Mouse (Mus musculus) liver, embryonic 14.5 days (tissue): ENCODE measurements around the gene Foxn3. TPM values are rescaled to one million over a fixed set of nuclear protein-coding genes. Genes with fewer than 3 reads are reported as not detected.

Experiments
- ATAC-seq: fragments of 200-750 bp; cut with Nextera tagmentation; 2 replicates; pipeline ENCODE4 v1.8.0; 2017; ENCODE audit warnings: moderate number of reproducible peaks, mild to moderate bottlenecking, moderate library complexity; ENCODE audit not compliant: insufficient read depth
- DNase-seq, 3 experiments: peaks; one replicate each; pipeline ENCODE4 v3.0.0-alpha.2; 2012 to 2013; ENCODE audit warnings: low read depth in 3 of 3, low spot score in 3 of 3
- H3K27ac ChIP-seq: fragments of 300-500 bp; sonication (generic); 2 replicates; pipeline ENCODE4 v1.5.1; 2014; ENCODE audit warnings: moderate library complexity, mild to moderate bottlenecking, control low read depth, inconsistent platforms
- H3K27me3 ChIP-seq: fragments of 300-500 bp; sonication (generic); 2 replicates; pipeline ENCODE4 v1.6.1; 2014; ENCODE audit warnings: mild to moderate bottlenecking, low read length, moderate library complexity; ENCODE audit not compliant: control insufficient read depth, insufficient read depth
- H3K36me3 ChIP-seq: fragments of 300-500 bp; sonication (generic); replicated peaks from 2 replicates; pipeline ENCODE4 v1.6.1; 2014; ENCODE audit warnings: low read depth; ENCODE audit not compliant: control insufficient read depth, insufficient read depth
- H3K4me1 ChIP-seq, 2 experiments: fragments of 200-500 bp in 1 of 2; fragments of 300-500 bp in 1 of 2; sonication (generic) in 1 of 2; replicated peaks; 2 replicates each; pipeline ENCODE4 v1.6.1; 2012 to 2014; ENCODE audit warnings: antibody characterized with exemption in 1 of 2, inconsistent platforms in 1 of 2, low read length in 1 of 2; ENCODE audit not compliant: control insufficient read depth in 2 of 2, insufficient read depth in 2 of 2
- H3K4me2 ChIP-seq: fragments of 300-500 bp; sonication (generic); 2 replicates; pipeline ENCODE4 v1.6.1; 2014; ENCODE audit warnings: low read depth, mild to moderate bottlenecking, control low read depth, moderate library complexity
- H3K4me3 ChIP-seq, 2 experiments: fragments of 200-500 bp in 1 of 2; fragments of 300-500 bp in 1 of 2; sonication (generic) in 1 of 2; 2 replicates each; pipeline ENCODE4 v1.5.1; 2012 to 2014; ENCODE audit warnings: low read depth in 2 of 2, low read length in 2 of 2, mild to moderate bottlenecking in 2 of 2, control low read depth in 1 of 2, inconsistent platforms in 1 of 2, moderate library complexity in 1 of 2; ENCODE audit not compliant: insufficient read depth in 1 of 2
- H3K9ac ChIP-seq: fragments of 300-500 bp; sonication (generic); replicated peaks from 2 replicates; pipeline ENCODE4 v1.6.1; 2014; ENCODE audit warnings: mild to moderate bottlenecking, control low read depth, moderate library complexity
- H3K9me3 ChIP-seq: fragments of 300-500 bp; sonication (generic); 2 replicates; pipeline ENCODE4 v1.6.1; 2016; ENCODE audit warnings: low read length, mixed read lengths; ENCODE audit not compliant: control insufficient read depth
- CTCF ChIP-seq: IDR thresholded peaks from 2 replicates; pipeline ENCODE4 v1.5.1; 2016; ENCODE audit warnings: antibody characterized with exemption, low read depth, control low read depth
- EP300 ChIP-seq: IDR thresholded peaks from 2 replicates; pipeline ENCODE4 v1.6.1; 2016; ENCODE audit warnings: antibody characterized with exemption, low read depth
- WGBS: fragments of 180-500 bp; shearing (Covaris S2); extraction: QIAGEN DNeasy Blood & Tissue Kit; methylation state at CpG from one replicate; pipeline ENCODE4 v1.1.7; 2014; ENCODE audit not compliant: insufficient replicate concordance; 5-methylcytosine and 5-hydroxymethylcytosine counted together
- polyA plus RNA-seq, 2 experiments: library from polyadenylated mRNA; depleted of rRNA in 1 of 2; stranded (reverse) in 1 of 2; unstranded in 1 of 2; fragments of >200 nt; fragmentation: Nextera tagmentation in 1 of 2; extraction: Ambion mirVana in 1 of 2; gene quantifications; 2 replicates each; pipeline versions ENCODE4 v1.2.1 to v1.2.3; 2012 to 2014

The Foxn3 gene
- polyA plus RNA-seq, 2 experiments, result 2.7 to 13.6 TPM

GRCm38 (mm10) chr12:99375878-99376454 lies 187.4 kb downstream of the Foxn3 start:
- Histone ChIP-seq H3K36me3 (no peaks in the 10 kb centered on the region), H3K4me1 (peaks cover 2 to 10% of the 10 kb centered on the region in 2 experiments; a peak in 3 of 4 replicates), H3K9me3 (no peaks in the 10 kb centered on the region), H3K27me3 (no peaks in the 10 kb centered on the region), H3K4me2 (no peak overlapping the region), H3K9ac (no peak overlapping the region), H3K4me3 (no peak overlapping the region), H3K27ac (no peak overlapping the region)
- ATAC-seq (no peak), DNase-seq (no peak)
- TF ChIP-seq CTCF (no peak), EP300 (no peak)
- 77% methylated on average over 8 of the region's 8 CpGs for WGBS

- no peak for TF ChIP-seq EP300
- TF ChIP-seq CTCF, result no peak
- WGBS, result 78% methylated on average over 6 of the region's 6 CpGs
- Histone ChIP-seq H3K4me2 (no peak overlapping the region), H3K36me3 (no peaks in the 10 kb centered on the region), H3K4me3 (no peak overlapping the region), H3K27ac (no peak overlapping the region), H3K4me1 (peaks cover 0 to 10% of the 10 kb centered on the region in 2 experiments; a peak in 2 of 4 replicates), H3K9ac (no peak overlapping the region), H3K27me3 (no peaks in the 10 kb centered on the region), H3K9me3 (no peaks in the 10 kb centered on the region)
- DNase-seq, result no peak
- ATAC-seq, result no peak
Measured at GRCm38 (mm10) chr12:99375426-99375825, 188.0 kb downstream of the Foxn3 start.

GRCm38 (mm10) chr12:99374099-99374600 lies 189.2 kb downstream of the Foxn3 start:
- no peaks in the 10 kb centered on the region for H3K27me3 ChIP-seq
- H3K27ac ChIP-seq, result no peak overlapping the region
- no peak overlapping the region for H3K4me2 ChIP-seq
- no peak for ATAC-seq
- H3K4me3 ChIP-seq, result no peak overlapping the region
- no peak overlapping the region for H3K9ac ChIP-seq
- DNase-seq, result no peak
- no peaks in the 10 kb centered on the region for H3K9me3 ChIP-seq
- H3K4me1 ChIP-seq, result peaks cover 0 to 10% of the 10 kb centered on the region in 2 experiments; a peak in 2 of 4 replicates
- H3K36me3 ChIP-seq, result no peaks in the 10 kb centered on the region
- 72% methylated on average over 12 of the region's 12 CpGs for WGBS
- TF ChIP-seq CTCF, result no peak
- no peak for TF ChIP-seq EP300

- no peaks in the 10 kb centered on the region for H3K27me3 ChIP-seq
- TF ChIP-seq EP300, result no peak
- TF ChIP-seq CTCF, result no peak
- no peak overlapping the region for H3K27ac ChIP-seq
- no peak overlapping the region for H3K4me3 ChIP-seq
- 58% methylated on average over 4 of the region's 4 CpGs for WGBS
- no peak overlapping the region for H3K9ac ChIP-seq
- H3K9me3 ChIP-seq, result no peaks in the 10 kb centered on the region
- H3K4me1 ChIP-seq, result peaks cover 0 to 8% of the 10 kb centered on the region in 2 experiments; a peak in 2 of 4 replicates
- H3K4me2 ChIP-seq, result no peak overlapping the region
- H3K36me3 ChIP-seq, result no peaks in the 10 kb centered on the region
- no peak for DNase-seq
- no peak for ATAC-seq
Measured at GRCm38 (mm10) chr12:99373584-99373983, 189.8 kb downstream of the Foxn3 start.

GRCm38 (mm10) chr12:99371500-99371899 lies 191.9 kb downstream of the Foxn3 start:
- no peak overlapping the region for H3K27ac ChIP-seq
- H3K36me3 ChIP-seq, result no peaks in the 10 kb centered on the region
- H3K9ac ChIP-seq, result no peak overlapping the region
- H3K4me1 ChIP-seq, result no peaks in the 10 kb centered on the region
- WGBS, result 53% methylated on average over 5 of the region's 5 CpGs
- H3K4me2 ChIP-seq, result no peak overlapping the region
- H3K27me3 ChIP-seq, result no peaks in the 10 kb centered on the region
- ATAC-seq, result no peak
- DNase-seq, result no peak
- no peak overlapping the region for H3K4me3 ChIP-seq
- no peak for TF ChIP-seq EP300
- no peak for TF ChIP-seq CTCF
- H3K9me3 ChIP-seq, result no peaks in the 10 kb centered on the region
